Mouse (Mus musculus) kidney, embryonic 14.5 days (tissue): Measurements from ENCODE around the gene Gm12355. TPM values are rescaled to one million over a fixed set of nuclear protein-coding genes. Genes with fewer than 3 reads are reported as not detected.
A peak's percentile ranks its signal among the peaks of the same experiment; 100 is the strongest.

Experiments
- ATAC-seq: fragments of 200-750 bp; cut with Nextera tagmentation; 2 replicates; pipeline ENCODE4 v1.8.0; 2017; ENCODE audit warnings: moderate number of reproducible peaks, mild to moderate bottlenecking, moderate TSS enrichment, moderate library complexity; ENCODE audit not compliant: low FRiP score, low TSS enrichment
- H3K27ac ChIP-seq: fragments of 300-500 bp; sonication (generic); 2 replicates; pipeline ENCODE4 v1.5.1; 2014; ENCODE audit warnings: low read depth, mild to moderate bottlenecking, low read length, moderate library complexity, mixed read lengths
- H3K27me3 ChIP-seq: fragments of 300-500 bp; sonication (generic); 2 replicates; pipeline ENCODE4 v1.6.1; 2014; ENCODE audit warnings: mild to moderate bottlenecking, low read length; ENCODE audit not compliant: control insufficient read depth, insufficient read depth
- H3K36me3 ChIP-seq: fragments of 300-500 bp; sonication (generic); 2 replicates; pipeline ENCODE4 v1.6.1; 2014; ENCODE audit warnings: low read length, mixed read lengths; ENCODE audit not compliant: control insufficient read depth, insufficient read depth
- H3K4me1 ChIP-seq: fragments of 300-500 bp; sonication (generic); 2 replicates; pipeline ENCODE4 v1.6.1; 2014; ENCODE audit warnings: low read length, mixed read lengths; ENCODE audit not compliant: control insufficient read depth, insufficient read depth
- H3K4me2 ChIP-seq: fragments of 300-500 bp; sonication (generic); replicated peaks from 2 replicates; pipeline ENCODE4 v1.6.1; 2014; ENCODE audit warnings: low read depth, mild to moderate bottlenecking, low read length
- H3K4me3 ChIP-seq: fragments of 300-500 bp; sonication (generic); 2 replicates; pipeline ENCODE4 v1.5.1; 2014; ENCODE audit warnings: mild to moderate bottlenecking, low read length
- H3K9ac ChIP-seq: fragments of 300-500 bp; sonication (generic); 2 replicates; pipeline ENCODE4 v1.6.1; 2014; ENCODE audit warnings: low read depth, mild to moderate bottlenecking, low read length, moderate library complexity
- H3K9me3 ChIP-seq: fragments of 300-500 bp; sonication (generic); 2 replicates; pipeline ENCODE4 v1.6.1; 2016; ENCODE audit warnings: low read length; ENCODE audit not compliant: control insufficient read depth
- WGBS: fragments of 180-500 bp; shearing (Covaris S2); extraction: QIAGEN DNeasy Blood & Tissue Kit; methylation state at CpG from one replicate; pipeline ENCODE4 v1.1.7; 2014; 5-methylcytosine and 5-hydroxymethylcytosine counted together
- polyA plus RNA-seq: library from polyadenylated mRNA; unstranded; fragments of >200 nt; fragmentation: Nextera tagmentation; extraction: Ambion mirVana; gene quantifications from 2 replicates; pipeline ENCODE4 v1.2.1, GENCODE M21; 2014

Gene Gm12355
- polyA plus RNA-seq, 1 experiment from 2014 or later: 1.2 TPM

GRCm38 (mm10) chr11:98586892-98587563 is 38.4 kb downstream of the Gm12355 start, which contains the start of gene Ormdl3:
Ormdl3 (minus strand) TSS chr11:98587368.
- H3K4me2 ChIP-seq: peak within 1 kb of the TSS; percentile 71
- ATAC-seq: peak; percentile 94
- H3K36me3 ChIP-seq: peaks cover 15% of the 10 kb centered on the region
- H3K4me3 ChIP-seq: peak within 1 kb of the TSS; percentile 92
- peaks cover 27% of the 10 kb centered on the region for H3K4me1 ChIP-seq
- no peaks in the 10 kb centered on the region for H3K9me3 ChIP-seq
- peak within 1 kb of the TSS; percentile 85 for H3K9ac ChIP-seq
- WGBS: under 1% methylated on average over 45 of the region's 49 CpGs
- H3K27me3 ChIP-seq: no peaks in the 10 kb centered on the region
- H3K27ac ChIP-seq: peak within 1 kb of the TSS; percentile 77

GRCm38 (mm10) chr11:98586087-98586891 is 39.2 kb downstream of the Gm12355 start:
- peak overlapping the region; percentile 76; the same call in 1 of the 2 replicates for H3K27ac ChIP-seq
- H3K36me3 ChIP-seq: peaks cover 18% of the 10 kb centered on the region
- ATAC-seq: peak; percentile 18; the same call in 1 of the 2 replicates
- 1% methylated on average over 22 of the region's 22 CpGs for WGBS
- peak overlapping the region; percentile 71 for H3K4me2 ChIP-seq
- peak overlapping the region; percentile 85 for H3K9ac ChIP-seq
- no peaks in the 10 kb centered on the region for H3K9me3 ChIP-seq
- peaks cover 27% of the 10 kb centered on the region for H3K4me1 ChIP-seq
- H3K4me3 ChIP-seq: peak overlapping the region; percentile 92
- H3K27me3 ChIP-seq: no peaks in the 10 kb centered on the region

GRCm38 (mm10) chr11:98584629-98585177 is 40.8 kb downstream of the Gm12355 start:
- Histone ChIP-seq H3K36me3 (peaks cover 23% of the 10 kb centered on the region), H3K4me1 (peaks cover 27% of the 10 kb centered on the region), H3K9ac (no peak overlapping the region), H3K4me2 (no peak overlapping the region), H3K27me3 (no peaks in the 10 kb centered on the region), H3K27ac (no peak overlapping the region), H3K9me3 (no peaks in the 10 kb centered on the region), H3K4me3 (no peak overlapping the region)
- ATAC-seq: no peak
- WGBS: 92% methylated on average over 6 of the region's 6 CpGs

- peaks cover 23% of the 10 kb centered on the region for H3K36me3 ChIP-seq
- H3K9ac ChIP-seq: no peak overlapping the region
- H3K4me2 ChIP-seq: no peak overlapping the region
- H3K9me3 ChIP-seq: no peaks in the 10 kb centered on the region
- H3K4me1 ChIP-seq: peaks cover 27% of the 10 kb centered on the region
- 19% methylated on average over 1 of the region's 1 CpGs for WGBS
- no peak for ATAC-seq
- no peak overlapping the region for H3K27ac ChIP-seq
- H3K27me3 ChIP-seq: no peaks in the 10 kb centered on the region
- no peak overlapping the region for H3K4me3 ChIP-seq
Measured at GRCm38 (mm10) chr11:98584146-98584545, 41.3 kb downstream of the Gm12355 start.

GRCm38 (mm10) chr11:98583571-98583970 is 41.9 kb downstream of the Gm12355 start:
- H3K27ac ChIP-seq: no peak overlapping the region
- 28% methylated on average over 3 of the region's 3 CpGs for WGBS
- no peak overlapping the region for H3K4me3 ChIP-seq
- no peaks in the 10 kb centered on the region for H3K27me3 ChIP-seq
- H3K4me2 ChIP-seq: no peak overlapping the region
- H3K9me3 ChIP-seq: no peaks in the 10 kb centered on the region
- no peak overlapping the region for H3K9ac ChIP-seq
- no peak for ATAC-seq
- peaks cover 24% of the 10 kb centered on the region for H3K4me1 ChIP-seq
- H3K36me3 ChIP-seq: peaks cover 23% of the 10 kb centered on the region

- Histone ChIP-seq H3K36me3 (peaks cover 23% of the 10 kb centered on the region), H3K4me2 (no peak overlapping the region), H3K4me1 (peaks cover 21% of the 10 kb centered on the region), H3K27ac (no peak overlapping the region), H3K9me3 (no peaks in the 10 kb centered on the region), H3K27me3 (no peaks in the 10 kb centered on the region), H3K4me3 (no peak overlapping the region), H3K9ac (no peak overlapping the region)
- 94% methylated on average over 3 of the region's 3 CpGs for WGBS
- ATAC-seq: no peak
Measured at GRCm38 (mm10) chr11:98583265-98583552, 42.3 kb downstream of the Gm12355 start.

GRCm38 (mm10) chr11:98582551-98583264 is 42.8 kb downstream of the Gm12355 start:
- no peak overlapping the region for H3K9ac ChIP-seq
- no peak overlapping the region for H3K4me3 ChIP-seq
- ATAC-seq: no peak
- no peak overlapping the region for H3K27ac ChIP-seq
- WGBS: 90% methylated on average over 12 of the region's 12 CpGs
- H3K4me2 ChIP-seq: no peak overlapping the region
- no peaks in the 10 kb centered on the region for H3K27me3 ChIP-seq
- peaks cover 16% of the 10 kb centered on the region for H3K4me1 ChIP-seq
- peaks cover 23% of the 10 kb centered on the region for H3K36me3 ChIP-seq
- no peaks in the 10 kb centered on the region for H3K9me3 ChIP-seq

- Histone ChIP-seq H3K4me3 (no peak overlapping the region), H3K9ac (no peak overlapping the region), H3K4me2 (no peak overlapping the region), H3K27ac (no peak overlapping the region), H3K4me1 (peaks cover 11% of the 10 kb centered on the region), H3K9me3 (no peaks in the 10 kb centered on the region), H3K36me3 (peaks cover 23% of the 10 kb centered on the region), H3K27me3 (no peaks in the 10 kb centered on the region)
- 90% methylated on average over 8 of the region's 8 CpGs for WGBS
- ATAC-seq: no peak
Measured at GRCm38 (mm10) chr11:98582030-98582388, 43.5 kb downstream of the Gm12355 start.
